Mouse (Mus musculus): ENCODE results near the gene Wdr41.

Wdr41 gene

GRCm38 (mm10) chr13:95067854-95068253 is 91.7 kb downstream of the Wdr41 start:
- H3K4me1 ChIP-seq (replicated peaks; ENCODE audit: low read depth, low read length): peaks cover 3% of the 10 kb centered on the region
- no peak overlapping the region for H3K4me3 ChIP-seq (replicated peaks; ENCODE audit: low read length)
- no peak for TF ChIP-seq NANOG (IDR thresholded peaks at IDR 0.05; ENCODE audit: borderline replicate concordance, low read length)
- TF ChIP-seq CTCF (conservative IDR thresholded peaks at IDR 0.05; ENCODE audit: low read length): peak; percentile 16
- TF ChIP-seq POU5F1 (IDR thresholded peaks at IDR 0.05; ENCODE audit: borderline replicate concordance, low read length): no peak
- no peaks in the 10 kb centered on the region for H3K36me3 ChIP-seq (ENCODE audit: insufficient read depth, low read length)
- H3K9me3 ChIP-seq (ENCODE audit: low read length): no peaks in the 10 kb centered on the region
- H3K27me3 ChIP-seq (ENCODE audit: insufficient read depth, low read length): no peaks in the 10 kb centered on the region

GRCm38 (mm10) chr13:95070268-95070667 is 94.1 kb downstream of the Wdr41 start:
- H3K4me3 ChIP-seq (replicated peaks; ENCODE audit: low read length): no peak overlapping the region
- no peaks in the 10 kb centered on the region for H3K27me3 ChIP-seq (ENCODE audit: insufficient read depth, low read length)
- H3K9me3 ChIP-seq (ENCODE audit: low read length): no peaks in the 10 kb centered on the region
- TF ChIP-seq NANOG (IDR thresholded peaks at IDR 0.05; ENCODE audit: borderline replicate concordance, low read length): no peak
- peak; percentile 41 for TF ChIP-seq CTCF (conservative IDR thresholded peaks at IDR 0.05; ENCODE audit: low read length)
- H3K36me3 ChIP-seq (ENCODE audit: insufficient read depth, low read length): no peaks in the 10 kb centered on the region
- peaks cover under 1% of the 10 kb centered on the region for H3K4me1 ChIP-seq (replicated peaks; ENCODE audit: low read depth, low read length)

Measured in E14TG2a.4 (cell line).